Mouse (Mus musculus) heart, postnatal 0 days (tissue): ENCODE results near the gene Psmd9.

Experiments used
- CTCF ChIP-seq: IDR thresholded peaks from 2 replicates; pipeline ENCODE4 v1.5.1; 2016; ENCODE audit warnings: antibody characterized with exemption, control low read depth, low read depth
- EP300 ChIP-seq: IDR thresholded peaks from 2 replicates; pipeline ENCODE4 v1.6.1; 2016; ENCODE audit warnings: antibody characterized with exemption, low read depth

DNA sequence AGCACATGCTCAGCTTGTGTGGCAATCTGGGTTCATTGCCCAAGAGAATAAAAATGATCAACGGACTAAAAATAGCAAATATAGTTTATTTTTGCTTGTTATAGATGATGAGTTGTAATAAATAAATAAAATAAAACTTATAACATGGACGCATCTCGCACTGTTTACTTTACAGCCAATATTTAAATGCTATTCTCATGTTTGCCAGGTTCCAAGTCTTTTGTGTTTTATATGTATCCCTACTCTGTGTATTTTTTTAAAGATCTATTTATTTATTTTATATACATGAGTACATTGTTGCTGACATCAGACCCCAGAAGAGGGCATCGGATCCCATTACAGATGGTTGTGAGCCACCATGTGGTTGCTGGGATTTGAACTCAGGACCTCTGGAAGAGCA lies 108.5 kb downstream of the Psmd9 start:
- TF ChIP-seq EP300, result no peak
- TF ChIP-seq CTCF, result no peak
